Mouse (Mus musculus) liver, embryonic 16.5 days (tissue): ENCODE results near the gene Cfap100. TPM values are rescaled to one million over a fixed set of nuclear protein-coding genes. Genes with fewer than 3 reads are reported as not detected.
A peak's percentile ranks its signal among the peaks of the same experiment; 100 is the strongest.

Experiments
- ATAC-seq: fragments of 200-750 bp; cut with Nextera tagmentation; 2 replicates; pipeline ENCODE4 v1.8.0; 2017; ENCODE audit warnings: low read depth, mild to moderate bottlenecking, moderate number of reproducible peaks, moderate library complexity
- H3K27ac ChIP-seq: fragments of 300-500 bp; sonication (generic); 2 replicates; pipeline ENCODE4 v1.5.1; 2014; ENCODE audit warnings: mild to moderate bottlenecking, low read length
- H3K27me3 ChIP-seq: fragments of 300-500 bp; sonication (generic); 2 replicates; pipeline ENCODE4 v1.6.1; 2014; ENCODE audit warnings: low read depth, low read length, mixed read lengths; ENCODE audit not compliant: control insufficient read depth, insufficient read depth
- H3K36me3 ChIP-seq: fragments of 300-500 bp; sonication (generic); 2 replicates; pipeline ENCODE4 v1.6.1; 2014; ENCODE audit warnings: mild to moderate bottlenecking; ENCODE audit not compliant: control insufficient read depth, insufficient read depth
- H3K4me1 ChIP-seq: fragments of 300-500 bp; sonication (generic); 2 replicates; pipeline ENCODE4 v1.6.1; 2014; ENCODE audit warnings: low read depth, low read length, mixed read lengths; ENCODE audit not compliant: control insufficient read depth
- H3K4me2 ChIP-seq: fragments of 300-500 bp; sonication (generic); 2 replicates; pipeline ENCODE4 v1.6.1; 2014; ENCODE audit warnings: low read depth, low read length, mixed read lengths
- H3K4me3 ChIP-seq: fragments of 300-500 bp; sonication (generic); 2 replicates; pipeline ENCODE4 v1.5.1; 2014; ENCODE audit warnings: low read depth, mild to moderate bottlenecking, low read length
- H3K9ac ChIP-seq: fragments of 300-500 bp; sonication (generic); 2 replicates; pipeline ENCODE4 v1.6.1; 2014; ENCODE audit warnings: low read depth, low read length
- H3K9me3 ChIP-seq: fragments of 300-500 bp; sonication (generic); replicated peaks from 2 replicates; pipeline ENCODE4 v1.6.1; 2016; ENCODE audit warnings: low read length; ENCODE audit not compliant: control insufficient read depth
- WGBS: fragments of 180-500 bp; shearing (Covaris S2); extraction: QIAGEN DNeasy Blood & Tissue Kit; methylation state at CpG from one replicate; pipeline ENCODE4 v1.1.7; 2014; ENCODE audit not compliant: insufficient replicate concordance; 5-methylcytosine and 5-hydroxymethylcytosine counted together
- polyA plus RNA-seq: library from polyadenylated mRNA; unstranded; fragments of >200 nt; fragmentation: Nextera tagmentation; extraction: Ambion mirVana; gene quantifications from 2 replicates; pipeline ENCODE4 v1.2.1, GENCODE M21; 2015

Gene Cfap100
- polyA plus RNA-seq, 1 experiment from 2014 or later = 0.19 TPM

GRCm38 (mm10) chr6:90450697-90451096 is 22.1 kb upstream of the Cfap100 start:
- WGBS = 46% methylated on average over 5 of the region's 5 CpGs
- no peak overlapping the region for H3K9ac ChIP-seq
- peak; percentile 61 for ATAC-seq

GRCm38 (mm10) chr6:90450179-90450578 is 21.6 kb upstream of the Cfap100 start:
- H3K4me2 ChIP-seq = no peak overlapping the region
- H3K9me3 ChIP-seq = no peaks in the 10 kb centered on the region
- no peaks in the 10 kb centered on the region for H3K36me3 ChIP-seq
- no peak for ATAC-seq
- H3K27me3 ChIP-seq = no peaks in the 10 kb centered on the region
- H3K4me3 ChIP-seq = no peak overlapping the region
- 17% methylated on average over 7 of the region's 7 CpGs for WGBS
- H3K4me1 ChIP-seq = no peaks in the 10 kb centered on the region
- no peak overlapping the region for H3K27ac ChIP-seq
- H3K9ac ChIP-seq = no peak overlapping the region

More at GRCm38 (mm10) chr6:90450697-90451096, 22.1 kb upstream of the Cfap100 start:
- H3K4me1 ChIP-seq = no peaks in the 10 kb centered on the region
- H3K9me3 ChIP-seq = no peaks in the 10 kb centered on the region
- no peak overlapping the region for H3K4me3 ChIP-seq
- no peaks in the 10 kb centered on the region for H3K27me3 ChIP-seq
- no peak overlapping the region for H3K4me2 ChIP-seq
- H3K36me3 ChIP-seq = no peaks in the 10 kb centered on the region
- no peak overlapping the region for H3K27ac ChIP-seq

- Histone ChIP-seq H3K27me3 (no peaks in the 10 kb centered on the region), H3K27ac (no peak overlapping the region), H3K36me3 (no peaks in the 10 kb centered on the region), H3K9me3 (no peaks in the 10 kb centered on the region), H3K4me2 (no peak overlapping the region), H3K9ac (no peak overlapping the region), H3K4me1 (no peaks in the 10 kb centered on the region), H3K4me3 (no peak overlapping the region)
- 42% methylated on average over 4 of the region's 4 CpGs for WGBS
- no peak for ATAC-seq
These were observed 18.3 kb upstream of the Cfap100 start for GRCm38 (mm10) chr6:90446883-90447282.

- no peak overlapping the region for H3K4me3 ChIP-seq
- WGBS = 64% methylated on average over 3 of the region's 3 CpGs
- ATAC-seq = no peak
- H3K9ac ChIP-seq = no peak overlapping the region
- 0 out of 2 replicates have a peak, but pooled peaks cover 4% of the 10 kb centered on the region for H3K4me1 ChIP-seq
- H3K27ac ChIP-seq = no peak overlapping the region
- no peaks in the 10 kb centered on the region for H3K9me3 ChIP-seq
- H3K36me3 ChIP-seq = no peaks in the 10 kb centered on the region
- H3K4me2 ChIP-seq = no peak overlapping the region
- no peaks in the 10 kb centered on the region for H3K27me3 ChIP-seq
These were observed 8.4 kb upstream of the Cfap100 start for GRCm38 (mm10) chr6:90437041-90437440.

GRCm38 (mm10) chr6:90436192-90436907 is 7.8 kb upstream of the Cfap100 start:
- H3K9me3 ChIP-seq = no peaks in the 10 kb centered on the region
- H3K27ac ChIP-seq = peak overlapping the region; percentile 77
- ATAC-seq = peak; percentile 63
- 0 out of 2 replicates have a peak, but pooled peaks cover 4% of the 10 kb centered on the region for H3K4me1 ChIP-seq
- H3K36me3 ChIP-seq = no peaks in the 10 kb centered on the region
- no peak overlapping the region for H3K4me2 ChIP-seq
- 50% methylated on average over 10 of the region's 10 CpGs for WGBS
- H3K27me3 ChIP-seq = no peaks in the 10 kb centered on the region
- H3K4me3 ChIP-seq = no peak overlapping the region
- no peak overlapping the region for H3K9ac ChIP-seq

- Histone ChIP-seq H3K27me3 (no peaks in the 10 kb centered on the region), H3K4me2 (no peak overlapping the region), H3K9ac (no peak overlapping the region), H3K4me1 (0 out of 2 replicates have a peak, but pooled peaks cover 4% of the 10 kb centered on the region), H3K36me3 (no peaks in the 10 kb centered on the region), H3K9me3 (no peaks in the 10 kb centered on the region), H3K27ac (peak overlapping the region; percentile 77), H3K4me3 (no peak overlapping the region)
- ATAC-seq = peak; percentile 92
- WGBS = 12% methylated on average over 11 of the region's 11 CpGs
These were observed 6.6 kb upstream of the Cfap100 start for GRCm38 (mm10) chr6:90435195-90435618.

- Histone ChIP-seq H3K4me1 (0 out of 2 replicates have a peak, but pooled peaks cover 4% of the 10 kb centered on the region), H3K9me3 (no peaks in the 10 kb centered on the region), H3K4me3 (no peak overlapping the region), H3K4me2 (no peak overlapping the region), H3K36me3 (no peaks in the 10 kb centered on the region), H3K9ac (no peak overlapping the region), H3K27ac (no peak overlapping the region), H3K27me3 (no peaks in the 10 kb centered on the region)
- 58% methylated on average over 3 of the region's 3 CpGs for WGBS
- ATAC-seq = no peak
These were observed 6.1 kb upstream of the Cfap100 start for GRCm38 (mm10) chr6:90434687-90435086.

- no peak overlapping the region for H3K27ac ChIP-seq
- ATAC-seq = no peak
- no peaks in the 10 kb centered on the region for H3K36me3 ChIP-seq
- no peak overlapping the region for H3K4me2 ChIP-seq
- WGBS = 49% methylated on average over 2 of the region's 2 CpGs
- H3K4me1 ChIP-seq = peaks cover 2% of the 10 kb centered on the region; the same call in 1 of the 2 replicates
- no peak overlapping the region for H3K9ac ChIP-seq
- no peaks in the 10 kb centered on the region for H3K9me3 ChIP-seq
- peaks cover 4% of the 10 kb centered on the region for H3K27me3 ChIP-seq
- no peak overlapping the region for H3K4me3 ChIP-seq
These were observed 2.9 kb upstream of the Cfap100 start for GRCm38 (mm10) chr6:90431487-90431886.

GRCm38 (mm10) chr6:90429911-90430310 is 1.3 kb upstream of the Cfap100 start:
- Histone ChIP-seq H3K27ac (no peak overlapping the region), H3K4me1 (no peaks in the 10 kb centered on the region; the same call in 1 of the 2 replicates), H3K9ac (no peak overlapping the region), H3K4me2 (no peak overlapping the region), H3K27me3 (peaks cover 4% of the 10 kb centered on the region), H3K9me3 (no peaks in the 10 kb centered on the region), H3K4me3 (no peak overlapping the region), H3K36me3 (no peaks in the 10 kb centered on the region)
- WGBS = 64% methylated on average over 14 of the region's 14 CpGs
- ATAC-seq = no peak
